Mouse (Mus musculus): Measurements from ENCODE around the gene Xpnpep3. TPM values are rescaled to one million over a fixed set of nuclear protein-coding genes. Genes with fewer than 3 reads are reported as not detected.

Gene Xpnpep3
- polyA plus RNA-seq, 2 experiments = 3.0 to 3.2 TPM

DNA sequence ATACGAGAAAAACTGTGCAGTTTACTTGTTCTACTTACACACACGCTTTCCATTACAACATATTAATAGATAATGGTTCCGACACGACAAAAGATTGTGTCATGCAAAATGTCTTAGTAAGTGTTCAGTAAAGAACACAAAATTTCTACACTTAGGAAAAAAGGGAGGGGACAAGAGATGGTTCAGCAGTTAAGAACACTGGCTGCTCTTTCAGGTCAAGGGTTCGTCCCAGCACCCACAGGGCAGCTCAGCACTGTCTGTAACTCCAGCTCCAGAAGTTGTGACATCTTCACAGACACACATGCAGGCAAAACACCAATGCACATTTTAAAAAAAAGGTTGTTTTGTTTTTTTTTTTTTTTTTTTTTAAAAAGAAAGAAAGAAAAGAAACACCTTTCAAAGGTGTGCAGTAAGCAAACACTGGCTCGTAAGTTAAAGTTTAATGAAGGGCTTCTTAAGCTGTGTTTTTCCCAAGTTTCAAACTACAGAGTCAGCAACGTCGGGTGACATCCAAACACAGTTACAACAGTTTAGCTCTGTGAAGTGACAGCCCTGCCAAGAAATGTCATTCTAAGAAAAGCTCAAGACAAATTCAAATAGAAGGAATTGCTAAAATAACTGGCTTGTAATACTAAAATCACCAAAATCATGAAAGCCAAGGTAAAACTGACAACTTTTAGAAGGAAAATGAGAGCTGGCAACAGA, 5.6 kb upstream of the Xpnpep3 start:
- no peak overlapping the region for H3K4me2 ChIP-seq (ENCODE audit: low read depth)
- ATAC-seq (ENCODE audit: insufficient read depth) = no peak

DNA sequence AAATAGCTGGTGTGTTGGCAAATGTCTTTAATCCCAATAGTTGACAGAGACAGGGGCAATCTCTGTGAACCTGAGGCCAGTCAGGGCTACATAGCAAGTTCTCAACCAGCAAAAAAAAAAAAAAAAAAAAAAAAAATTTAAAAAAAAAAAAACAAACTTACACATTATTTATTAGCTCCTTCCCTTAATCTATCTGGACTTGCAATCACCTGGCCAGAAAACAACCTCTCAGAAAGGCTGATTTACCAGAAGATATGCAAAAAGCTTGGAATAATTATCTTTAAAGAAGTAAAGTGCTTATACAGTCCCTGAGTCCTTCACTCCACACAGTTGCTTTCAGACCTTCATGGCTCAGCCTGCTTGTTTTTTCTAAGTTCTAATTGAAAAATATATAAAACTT, 1.7 kb upstream of the Xpnpep3 start:
- no peak for ATAC-seq (ENCODE audit: insufficient read depth)
- Histone ChIP-seq H3K9ac (replicated peaks) (peak overlapping the region; percentile 7; the same call in 1 of the 2 replicates), H3K27me3 (ENCODE audit: control insufficient read depth, insufficient read depth, low read length) (no peaks in the 10 kb centered on the region), H3K36me3 (replicated peaks; ENCODE audit: control insufficient read depth, insufficient read depth, low read depth) (peaks cover 3% of the 10 kb centered on the region; the same call in 1 of the 2 replicates), H3K4me3 (ENCODE audit: insufficient read depth in 1 of 2, low read depth in 2 of 2, low read length in 2 of 2) (peak overlapping the region in 1 of 2 experiments; percentile 97; a peak in 2 of 4 replicates), H3K27ac (no peak overlapping the region), H3K9me3 (ENCODE audit: control insufficient read depth, low read length) (no peaks in the 10 kb centered on the region), H3K4me1 (replicated peaks; ENCODE audit: control insufficient read depth in 2 of 2, insufficient read depth in 2 of 2, low read length in 1 of 2) (peaks cover 7 to 20% of the 10 kb centered on the region in 2 experiments; a peak in 3 of 4 replicates), H3K4me2 (ENCODE audit: low read depth) (peak overlapping the region; percentile 84)
- DNase-seq (ENCODE audit: low read depth in 3 of 3, low spot score in 3 of 3) = no peak
- TF ChIP-seq EP300 (IDR thresholded peaks at IDR 0.05; ENCODE audit: low read depth) (no peak), CTCF (IDR thresholded peaks at IDR 0.05; ENCODE audit: low read depth) (no peak)

More for the DNA sequence above, 5.6 kb upstream of the Xpnpep3 start:
- TF ChIP-seq EP300 (IDR thresholded peaks at IDR 0.05; ENCODE audit: low read depth) (no peak), CTCF (IDR thresholded peaks at IDR 0.05; ENCODE audit: low read depth) (no peak)
- Histone ChIP-seq H3K27me3 (ENCODE audit: control insufficient read depth, insufficient read depth, low read length) (no peaks in the 10 kb centered on the region), H3K4me3 (ENCODE audit: insufficient read depth in 1 of 2, low read depth in 2 of 2, low read length in 2 of 2) (no peak overlapping the region), H3K36me3 (replicated peaks; ENCODE audit: control insufficient read depth, insufficient read depth, low read depth) (peaks cover 7% of the 10 kb centered on the region; the same call in 1 of the 2 replicates), H3K4me1 (replicated peaks; ENCODE audit: control insufficient read depth in 2 of 2, insufficient read depth in 2 of 2, low read length in 1 of 2) (peaks cover 4 to 13% of the 10 kb centered on the region in 2 experiments; a peak in 3 of 4 replicates), H3K9me3 (ENCODE audit: control insufficient read depth, low read length) (no peaks in the 10 kb centered on the region), H3K27ac (no peak overlapping the region), H3K9ac (replicated peaks) (no peak overlapping the region)
- DNase-seq (ENCODE audit: low read depth in 3 of 3, low spot score in 3 of 3) = no peak
- 66% methylated on average over 8 of the region's 8 CpGs for WGBS (ENCODE audit: insufficient replicate concordance)

GRCm38 (mm10) chr15:81399297-81399637, 671 bp upstream of the Xpnpep3 start:
- TF ChIP-seq CTCF (IDR thresholded peaks at IDR 0.05; ENCODE audit: low read depth) (no peak), EP300 (IDR thresholded peaks at IDR 0.05; ENCODE audit: low read depth) (no peak)
- H3K9me3 ChIP-seq (ENCODE audit: control insufficient read depth, low read length) = no peaks in the 10 kb centered on the region
- H3K27ac ChIP-seq = peak overlapping the region; percentile 88
- H3K27me3 ChIP-seq (ENCODE audit: control insufficient read depth, insufficient read depth, low read length) = no peaks in the 10 kb centered on the region
- ATAC-seq (ENCODE audit: insufficient read depth) (no peak), DNase-seq (ENCODE audit: low read depth in 3 of 3, low spot score in 3 of 3) (no peak)
- H3K4me3 ChIP-seq (ENCODE audit: insufficient read depth in 1 of 2, low read depth in 2 of 2, low read length in 2 of 2) = peak overlapping the region; percentile 96 to 97
- H3K36me3 ChIP-seq (replicated peaks; ENCODE audit: control insufficient read depth, insufficient read depth, low read depth) = peaks cover 3% of the 10 kb centered on the region; the same call in 1 of the 2 replicates
- H3K4me1 ChIP-seq (replicated peaks; ENCODE audit: control insufficient read depth in 2 of 2, insufficient read depth in 2 of 2, low read length in 1 of 2) = peaks cover 7 to 20% of the 10 kb centered on the region in 2 experiments; a peak in 3 of 4 replicates
- under 1% methylated on average over 21 of the region's 21 CpGs for WGBS (ENCODE audit: insufficient replicate concordance)
- H3K4me2 ChIP-seq (ENCODE audit: low read depth) = peak overlapping the region; percentile 84
- peak overlapping the region; percentile 96 for H3K9ac ChIP-seq (replicated peaks)

DNA sequence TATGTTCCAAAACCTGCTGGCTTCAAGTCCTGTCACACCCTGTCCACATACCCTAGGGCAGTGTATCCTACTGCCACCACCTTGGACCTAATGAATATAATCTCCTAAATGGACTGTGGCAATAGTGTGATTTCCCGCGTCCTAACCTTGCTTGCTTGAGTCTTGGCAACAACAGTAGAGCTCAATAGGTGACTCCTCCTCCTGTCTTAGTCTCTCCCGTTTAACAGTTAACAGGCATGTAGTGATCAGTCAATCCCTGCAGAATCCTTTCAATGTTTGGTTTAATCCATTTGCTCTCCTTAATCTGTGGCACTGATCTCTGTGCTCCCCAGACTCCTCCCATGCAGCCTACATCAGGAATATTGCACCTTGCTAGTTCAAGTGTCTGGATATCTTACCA, 5.1 kb downstream of the Xpnpep3 start:
- H3K36me3 ChIP-seq (replicated peaks; ENCODE audit: control insufficient read depth, insufficient read depth, low read depth) = no peaks in the 10 kb centered on the region; the same call in 1 of the 2 replicates
- H3K4me2 ChIP-seq (ENCODE audit: low read depth) = no peak overlapping the region
- H3K9me3 ChIP-seq (ENCODE audit: control insufficient read depth, low read length) = no peaks in the 10 kb centered on the region
- no peaks in the 10 kb centered on the region for H3K27me3 ChIP-seq (ENCODE audit: control insufficient read depth, insufficient read depth, low read length)
- no peak overlapping the region for H3K9ac ChIP-seq (replicated peaks)
- H3K27ac ChIP-seq = no peak overlapping the region
- TF ChIP-seq CTCF (IDR thresholded peaks at IDR 0.05; ENCODE audit: low read depth) = no peak
- no peak for TF ChIP-seq EP300 (IDR thresholded peaks at IDR 0.05; ENCODE audit: low read depth)
- no peak for ATAC-seq (ENCODE audit: insufficient read depth)
- no peak for DNase-seq (ENCODE audit: low read depth in 3 of 3, low spot score in 3 of 3)
- peaks cover 3 to 8% of the 10 kb centered on the region in 2 experiments; a peak in 2 of 4 replicates for H3K4me1 ChIP-seq (replicated peaks; ENCODE audit: control insufficient read depth in 2 of 2, insufficient read depth in 2 of 2, low read length in 1 of 2)
- no peak overlapping the region for H3K4me3 ChIP-seq (ENCODE audit: insufficient read depth in 1 of 2, low read depth in 2 of 2, low read length in 2 of 2)
- whole genome bisulfite sequencing (ENCODE audit: insufficient replicate concordance) = 82% methylated on average over 3 of the region's 3 CpGs

DNA sequence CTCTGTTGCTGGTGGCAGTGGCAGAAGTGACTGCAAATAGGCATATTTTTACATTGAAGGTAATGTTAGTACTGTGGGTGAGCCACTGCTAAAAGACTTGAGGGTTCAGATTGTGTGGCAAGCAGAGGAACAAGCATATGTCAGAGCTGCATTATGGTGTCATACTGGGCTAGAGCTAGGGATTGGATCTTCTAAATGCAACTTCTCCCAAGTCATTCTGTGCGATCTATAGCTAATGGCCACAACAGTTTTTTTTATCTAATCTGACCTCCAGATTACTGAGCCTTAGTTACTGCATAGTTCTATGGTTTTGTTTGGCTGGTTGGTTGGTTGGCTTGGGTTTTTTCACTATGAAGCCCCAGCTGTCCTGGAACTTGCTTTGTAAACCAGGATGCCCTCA, 8.3 kb downstream of the Xpnpep3 start, which contains the start of gene Dnajb7:
Gene Dnajb7 (minus strand): TSS at position 101 of the 400 bp plus-strand sequence.
- 70% methylated on average over 1 of the region's 1 CpGs for WGBS (ENCODE audit: insufficient replicate concordance)
- DNase-seq (ENCODE audit: low read depth in 3 of 3, low spot score in 3 of 3) (no peak), ATAC-seq (ENCODE audit: insufficient read depth) (no peak)
- Histone ChIP-seq H3K4me3 (ENCODE audit: insufficient read depth in 1 of 2, low read depth in 2 of 2, low read length in 2 of 2) (no peak within 1 kb of the TSS), H3K4me2 (ENCODE audit: low read depth) (no peak within 1 kb of the TSS), H3K9ac (replicated peaks) (no peak within 1 kb of the TSS), H3K9me3 (ENCODE audit: control insufficient read depth, low read length) (no peaks in the 10 kb centered on the region), H3K27me3 (ENCODE audit: control insufficient read depth, insufficient read depth, low read length) (no peaks in the 10 kb centered on the region), H3K36me3 (replicated peaks; ENCODE audit: control insufficient read depth, insufficient read depth, low read depth) (no peaks in the 10 kb centered on the region; the same call in 1 of the 2 replicates), H3K27ac (no peak within 1 kb of the TSS), H3K4me1 (replicated peaks; ENCODE audit: control insufficient read depth in 2 of 2, insufficient read depth in 2 of 2, low read length in 1 of 2) (no peaks in the 10 kb centered on the region)
- TF ChIP-seq EP300 (IDR thresholded peaks at IDR 0.05; ENCODE audit: low read depth) (no peak), CTCF (IDR thresholded peaks at IDR 0.05; ENCODE audit: low read depth) (no peak)
